Mouse (Mus musculus) mouse trophoblast stem cell (cell line): Measurements from ENCODE around the gene Baiap2l1.

Source experiments
- in situ Hi-C, 2 experiments: fragments of 300-500 bp; cut with MseI, MboI; formaldehyde crosslinking; loops; 2 replicates in 1 of 2; 3 replicates in 1 of 2; pipeline ENCODE4 v1.15.1; 2025

Baiap2l1 gene

DNA sequence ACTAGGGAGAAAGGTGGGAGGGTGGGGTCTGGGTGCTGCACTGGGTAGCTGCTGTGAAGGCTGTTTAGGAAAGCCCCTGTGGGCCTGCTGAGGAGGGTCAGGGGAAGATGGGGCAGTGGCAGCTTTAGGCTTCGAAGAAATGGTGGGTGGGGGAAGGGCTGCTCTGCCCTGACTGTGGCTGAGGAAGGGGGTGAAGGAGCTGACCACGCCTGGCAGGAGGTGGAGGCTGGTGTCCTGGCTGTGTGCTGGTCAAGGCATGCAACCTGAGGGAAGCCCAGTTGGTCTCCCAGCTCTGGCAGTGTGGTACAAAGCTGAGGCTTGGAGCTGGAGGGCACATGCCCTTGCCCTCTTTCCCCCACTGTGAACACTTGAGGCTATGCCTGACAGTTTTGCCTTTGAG, 99.2 kb downstream of the Baiap2l1 start:
- in situ Hi-C loops: loop anchor here in 1 of 2 experiments (25.0 kb wide), 1 partner anchor 479 kb away; no protein-coding TSS in a partner anchor

DNA sequence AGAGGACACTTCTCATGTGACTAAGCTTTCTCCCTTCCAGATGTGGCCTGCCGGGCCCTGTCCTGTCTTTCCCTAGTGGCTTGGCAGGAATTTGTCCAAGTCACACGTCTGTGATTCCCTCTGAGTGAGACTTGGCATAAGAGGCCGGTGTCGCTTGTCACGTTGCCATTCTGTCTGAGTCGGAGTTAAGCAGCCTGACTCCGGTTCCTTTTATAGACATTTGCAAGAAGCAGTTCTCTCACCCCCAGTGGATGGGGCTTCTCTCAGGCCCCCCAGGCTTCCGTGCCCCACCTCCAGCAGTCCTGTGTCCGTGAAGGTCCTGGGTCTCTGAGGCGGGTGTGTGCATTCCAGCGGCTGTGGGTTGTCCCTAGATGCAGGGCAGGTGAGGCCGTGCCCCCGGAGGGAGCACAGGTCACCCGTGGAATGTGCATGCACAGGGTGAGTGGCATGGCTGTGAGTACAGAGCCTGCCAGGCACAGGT, 99.7 kb downstream of the Baiap2l1 start:
- in situ Hi-C loops: loop anchor here in 1 of 2 experiments (25.0 kb wide), 1 partner anchor 479 kb away; no protein-coding TSS in a partner anchor

DNA sequence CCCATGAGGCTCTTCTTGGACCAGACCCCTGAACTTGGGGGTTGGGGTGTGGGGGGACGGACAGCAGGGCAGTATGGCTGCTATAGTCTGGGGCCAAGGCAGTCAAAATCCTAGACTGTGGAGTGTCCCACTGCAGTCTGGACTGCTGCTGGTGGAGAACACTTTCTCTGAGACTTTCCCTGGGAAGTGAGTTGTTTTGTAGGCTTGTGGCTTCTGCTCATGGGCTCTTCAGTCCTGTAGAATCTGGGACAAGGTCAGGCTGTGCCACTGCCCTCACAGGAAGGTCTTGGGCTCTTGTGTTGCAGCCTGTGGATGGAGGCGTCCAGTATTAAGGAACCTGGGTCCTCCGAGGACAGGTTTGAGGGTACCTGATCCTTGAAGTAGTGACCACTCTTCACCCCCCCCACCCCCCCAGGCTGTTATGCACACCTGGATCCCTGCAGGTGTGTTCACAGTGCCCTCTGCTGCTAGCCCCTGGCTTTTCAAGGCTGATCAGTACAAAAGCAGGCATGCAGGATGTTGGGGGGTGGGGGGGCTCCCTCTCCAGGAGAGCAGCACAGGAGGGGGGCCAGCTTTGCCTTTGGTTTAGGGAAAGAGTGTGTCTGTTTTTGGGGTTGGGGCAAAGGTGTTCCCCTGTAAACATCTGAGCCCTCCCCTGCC, 100.3 kb downstream of the Baiap2l1 start:
- in situ Hi-C loops: loop anchor here in 1 of 2 experiments (25.0 kb wide), 1 partner anchor 480 kb away; no protein-coding TSS in a partner anchor

DNA sequence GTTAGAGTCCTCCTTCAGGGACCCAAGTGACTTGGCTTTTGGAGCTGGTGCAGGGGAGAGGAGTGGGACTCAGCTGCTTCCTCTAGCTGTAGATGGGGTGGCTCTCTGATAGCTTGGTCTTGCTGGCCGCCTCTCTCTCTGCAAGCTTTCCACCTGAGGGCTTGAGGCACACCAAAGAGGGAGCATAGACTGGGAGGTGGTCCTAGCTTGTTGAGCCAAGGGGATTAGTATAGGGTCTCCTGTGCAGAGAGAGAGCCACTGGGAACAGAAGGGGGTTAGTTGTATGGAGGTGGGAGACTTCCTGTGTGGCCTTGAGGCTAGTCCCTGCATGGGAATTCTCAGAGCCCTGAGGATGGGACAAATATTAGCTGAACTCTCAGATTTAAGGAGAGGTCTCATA, 101.0 kb downstream of the Baiap2l1 start:
- in situ Hi-C loops: loop anchor here in 1 of 2 experiments (25.0 kb wide), 1 partner anchor 480 kb away; no protein-coding TSS in a partner anchor

DNA sequence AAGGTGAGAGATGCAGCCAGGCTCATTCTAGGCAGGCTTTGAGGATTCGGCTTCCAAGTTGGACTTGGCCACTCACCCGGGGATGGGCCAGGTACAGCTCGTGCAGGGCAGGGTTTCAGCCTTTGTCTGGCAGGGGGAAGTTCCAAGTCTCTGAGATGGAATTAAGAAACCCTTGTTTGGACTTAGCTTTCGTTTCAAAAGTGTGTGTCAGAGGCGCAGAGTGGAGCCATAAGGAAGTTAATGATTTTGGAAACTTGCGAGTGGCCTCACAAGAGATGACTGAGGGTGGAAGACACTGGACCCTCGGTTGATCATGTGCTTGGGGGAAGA, 101.4 kb downstream of the Baiap2l1 start:
- in situ Hi-C loops: loop anchor here in 1 of 2 experiments (25.0 kb wide), 1 partner anchor 481 kb away; no protein-coding TSS in a partner anchor

GRCm38 (mm10) chr5:144255632-144256540, 102.0 kb downstream of the Baiap2l1 start:
- in situ Hi-C loops: loop anchor here in 1 of 2 experiments (25.0 kb wide), 1 partner anchor 481 kb away; no protein-coding TSS in a partner anchor

- in situ Hi-C loops: loop anchor here in 1 of 2 experiments (25.0 kb wide), 1 partner anchor 482 kb away; no protein-coding TSS in a partner anchor
These were observed 102.9 kb downstream of the Baiap2l1 start for GRCm38 (mm10) chr5:144254811-144255631.

DNA sequence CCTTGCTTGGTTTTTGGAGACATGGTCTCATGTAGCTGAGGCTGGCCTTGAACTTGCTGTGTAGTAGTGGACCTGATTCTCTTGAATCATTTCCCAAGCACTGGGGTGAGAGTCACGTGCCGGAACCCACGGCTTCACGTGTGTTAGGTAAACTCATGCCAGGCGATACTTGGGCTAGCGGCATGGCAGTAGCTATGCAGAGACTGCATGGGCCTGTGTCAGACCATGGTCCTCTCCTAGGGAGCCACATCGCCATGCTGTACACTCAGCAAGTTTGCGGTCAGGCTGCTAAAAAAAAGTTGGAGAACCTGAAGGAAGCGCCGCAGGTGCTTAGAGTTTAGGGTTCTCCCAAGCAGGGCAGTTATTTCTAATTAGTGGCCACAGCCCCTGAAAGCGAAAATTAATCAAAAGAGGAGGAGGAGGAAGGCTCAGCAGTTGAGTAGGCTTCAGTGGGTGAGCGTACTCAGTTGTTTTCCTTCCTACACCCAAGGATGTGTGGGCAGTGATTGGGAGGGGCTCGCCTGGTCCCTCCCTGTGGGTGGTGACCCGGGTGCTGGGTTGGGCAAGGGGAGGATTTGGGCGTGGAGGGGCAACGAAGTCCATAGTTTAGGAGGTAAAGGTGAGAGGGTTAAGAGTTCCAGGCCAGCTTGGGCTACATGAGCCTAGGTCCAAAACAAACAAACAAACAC, 103.6 kb downstream of the Baiap2l1 start:
- in situ Hi-C loops: loop anchor here in 1 of 2 experiments (25.0 kb wide), 1 partner anchor 483 kb away; no protein-coding TSS in a partner anchor

DNA sequence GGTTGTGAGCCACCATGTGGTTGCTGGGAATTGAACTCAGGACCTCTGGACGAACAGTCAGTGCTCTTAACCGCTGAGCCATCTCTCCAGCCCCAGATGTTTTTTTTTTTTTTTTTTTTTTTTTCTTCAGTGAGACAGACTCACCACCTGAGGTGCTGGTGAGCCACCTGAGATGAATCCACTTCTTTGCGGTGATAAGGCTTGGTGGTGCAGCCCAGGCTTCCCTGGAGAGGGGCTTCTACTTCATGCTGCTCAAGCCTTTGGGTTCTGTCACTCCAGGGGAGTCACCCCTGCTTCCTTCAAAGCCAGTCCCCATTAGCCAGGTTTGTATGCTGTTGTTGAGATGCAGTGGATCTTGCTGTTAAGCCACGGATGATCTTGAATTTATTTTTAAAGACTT, 104.7 kb downstream of the Baiap2l1 start:
- in situ Hi-C loops: loop anchor here in 1 of 2 experiments (25.0 kb wide), 1 partner anchor 484 kb away; no protein-coding TSS in a partner anchor

DNA sequence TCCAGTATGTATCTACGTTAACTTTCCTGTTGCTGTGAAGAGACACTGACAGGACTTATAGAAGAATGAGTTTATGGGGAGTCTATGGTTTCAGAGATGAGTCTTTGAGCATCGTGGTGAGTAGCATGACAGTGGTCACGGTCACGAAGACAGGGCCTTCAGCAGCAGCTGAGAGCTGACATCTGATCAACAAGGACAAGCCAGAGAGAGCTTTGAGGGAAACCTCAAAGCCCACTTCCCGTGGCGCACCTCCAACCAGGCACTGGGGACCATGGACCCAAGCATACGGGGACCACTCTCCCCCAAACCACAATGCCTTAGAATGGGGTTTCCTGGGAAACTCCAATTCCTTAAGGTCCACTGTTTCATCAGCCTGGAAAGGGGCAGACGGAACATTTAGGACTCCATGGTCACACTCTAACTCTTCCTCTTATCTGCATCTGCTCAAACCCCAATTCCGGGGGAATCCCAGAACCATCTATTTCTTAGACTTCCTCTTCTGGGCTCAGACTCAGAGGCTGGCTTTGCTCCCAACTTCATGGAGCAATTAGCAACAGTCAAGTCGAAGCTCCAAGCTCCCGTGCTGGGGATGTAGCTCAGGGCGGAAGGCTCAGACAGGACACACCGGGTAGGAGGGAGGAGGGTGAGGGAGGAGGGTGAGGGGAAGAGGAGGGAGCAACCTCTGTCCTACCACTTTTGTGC, 105.9 kb downstream of the Baiap2l1 start:
- in situ Hi-C loops: loop anchor here in 1 of 2 experiments (25.0 kb wide), 1 partner anchor 485 kb away; no protein-coding TSS in a partner anchor

- in situ Hi-C loops: loop anchor here in 1 of 2 experiments (25.0 kb wide), 1 partner anchor 487 kb away; no protein-coding TSS in a partner anchor
These were observed 108.0 kb downstream of the Baiap2l1 start for GRCm38 (mm10) chr5:144249871-144250270.

DNA sequence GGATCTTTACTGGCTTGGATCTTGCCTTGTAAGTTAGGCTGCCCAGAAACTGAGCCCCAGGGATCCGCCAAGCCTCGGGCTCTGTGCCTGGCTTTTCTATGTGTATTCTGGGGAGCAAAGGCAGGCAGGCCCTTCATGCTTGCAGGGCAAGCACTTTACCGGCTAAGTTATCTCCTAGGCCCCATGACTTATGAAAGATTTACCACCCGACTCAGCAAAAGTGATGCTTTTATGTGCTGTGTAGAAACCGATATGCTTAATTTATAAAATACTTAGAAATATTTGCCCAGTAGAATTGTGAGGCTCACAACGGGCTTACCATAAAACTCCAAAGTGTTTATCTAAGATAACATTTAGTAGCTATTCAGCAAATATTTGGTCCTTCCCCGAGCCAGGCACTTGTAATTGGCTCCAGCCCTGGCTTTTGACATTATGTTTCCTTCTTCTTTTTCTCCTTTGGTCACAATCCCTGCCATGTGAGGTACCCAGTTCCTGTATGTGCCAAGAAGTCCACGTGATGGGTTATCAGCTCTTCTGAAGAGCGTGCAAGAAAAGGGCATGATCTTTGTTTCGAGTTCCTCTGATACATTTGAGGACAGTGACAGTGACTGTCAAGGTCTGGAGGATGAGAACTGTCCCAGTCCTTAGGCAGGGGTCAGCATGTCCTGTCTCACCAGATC, 109.9 kb downstream of the Baiap2l1 start:
- in situ Hi-C loops: no loop called here

GRCm38 (mm10) chr5:144247307-144247706, 110.6 kb downstream of the Baiap2l1 start:
- in situ Hi-C loops: no loop called here

- in situ Hi-C loops: no loop called here
These were observed 111.2 kb downstream of the Baiap2l1 start for GRCm38 (mm10) chr5:144246669-144247068.

DNA sequence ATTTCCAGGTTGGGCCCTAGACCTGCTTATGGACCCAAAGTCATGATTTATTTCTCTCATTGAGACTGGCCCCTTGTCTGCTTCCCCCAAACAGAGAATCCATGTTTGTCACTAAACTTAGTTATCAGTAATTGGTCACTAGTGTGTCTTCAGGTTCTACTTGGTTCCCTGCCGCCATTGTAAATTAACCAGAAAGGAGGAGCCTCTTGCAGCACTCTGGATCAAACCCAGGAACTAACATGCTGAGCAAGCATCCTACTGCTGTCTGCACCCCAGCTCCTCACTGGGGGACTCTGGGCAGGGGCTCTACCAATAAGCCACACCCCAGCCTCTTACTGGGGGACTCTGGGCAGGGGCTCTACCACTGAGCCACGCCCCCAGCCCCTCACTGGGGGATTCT, 112.3 kb downstream of the Baiap2l1 start:
- in situ Hi-C loops: no loop called here

- in situ Hi-C loops: no loop called here
These were observed 113.9 kb downstream of the Baiap2l1 start, which contains the start of gene Bri3 for GRCm38 (mm10) chr5:144243901-144244487. Gene Bri3 (plus strand): TSS chr5:144244437.

DNA sequence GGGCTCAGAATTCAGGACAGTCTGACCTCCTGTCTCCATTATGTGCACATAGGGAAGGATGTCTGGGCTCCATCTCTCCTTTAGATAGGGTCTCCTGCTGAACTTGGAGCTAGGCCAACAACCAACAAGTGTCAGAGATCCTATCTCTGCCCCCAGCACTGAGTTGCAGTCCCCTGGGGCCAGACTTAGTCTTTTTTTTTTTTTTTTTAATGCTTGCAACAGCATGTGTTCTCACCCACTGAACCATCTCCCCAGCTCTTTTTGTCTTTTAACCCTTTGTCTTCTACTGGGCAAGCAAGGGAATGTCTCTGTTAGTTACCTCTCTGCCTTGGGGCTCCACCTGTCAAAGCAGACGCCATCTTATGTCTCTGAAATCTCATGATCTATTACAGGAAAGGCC, 118.9 kb downstream of the Baiap2l1 start:
- in situ Hi-C loops: no loop called here

DNA sequence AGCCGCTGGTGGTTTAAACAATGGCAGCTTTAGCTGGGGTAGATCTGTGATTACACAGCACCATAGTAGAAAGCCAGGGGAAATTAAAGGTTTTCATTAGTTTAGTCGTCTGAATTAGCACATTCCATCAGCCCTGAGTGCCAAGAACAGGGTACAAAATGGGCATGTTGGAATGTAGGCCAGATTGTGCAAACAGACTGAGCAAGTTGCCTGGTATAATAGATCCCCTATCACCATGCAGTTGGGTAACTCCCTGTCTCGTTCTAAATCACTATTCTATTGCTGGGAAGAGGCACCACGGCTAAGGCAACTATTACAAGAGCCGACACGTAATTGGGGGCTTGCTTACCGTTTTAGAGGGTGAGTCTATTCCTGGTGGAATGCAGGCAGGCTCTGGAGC, 123.2 kb downstream of the Baiap2l1 start:
- in situ Hi-C loops: no loop called here

DNA sequence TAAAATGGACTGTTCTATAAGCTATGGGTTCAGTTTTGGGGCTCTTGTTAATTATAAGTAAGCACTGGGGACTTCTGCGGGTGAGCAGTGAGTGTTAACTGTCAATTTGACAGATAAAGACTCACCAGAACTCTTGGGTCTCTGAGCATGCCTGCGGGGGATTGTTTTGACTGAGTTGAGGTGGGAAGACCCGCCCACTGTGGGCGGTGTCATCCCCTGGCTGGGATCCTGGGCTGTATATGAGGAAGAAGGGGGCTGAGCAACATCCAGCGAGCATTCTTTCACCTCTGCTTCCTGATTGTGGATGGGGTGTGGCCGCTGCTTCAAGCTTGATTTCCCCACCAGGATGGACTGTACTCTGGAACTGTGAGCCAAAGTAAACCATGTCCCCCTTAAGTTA, 123.7 kb downstream of the Baiap2l1 start:
- in situ Hi-C loops: no loop called here
